Mouse (Mus musculus) CH12.LX (cell line): ENCODE data around the gene Abcb8. TPM values are rescaled to one million over a fixed set of nuclear protein-coding genes. Genes with fewer than 3 reads are reported as not detected.

ENCODE experiments used
- DNase-seq: peaks from one replicate; pipeline ENCODE4 v3.0.0-alpha.2; 2013; ENCODE audit errors: extremely low read depth
- H3K27ac ChIP-seq: 2 replicates; pipeline ENCODE4 v1.5.1; 2012; ENCODE audit warnings: low read depth, mild to moderate bottlenecking, control low read depth, moderate library complexity; ENCODE audit not compliant: insufficient read depth
- H3K27me3 ChIP-seq: replicated peaks from 2 replicates; pipeline ENCODE3; 2012; ENCODE audit warnings: inconsistent platforms
- H3K36me3 ChIP-seq, 2 experiments: replicated peaks in 1 of 2; 2 replicates each; pipeline versions ENCODE3 to v1.6.1; 2012; ENCODE audit warnings: inconsistent platforms in 1 of 2, low read length in 1 of 2, mild to moderate bottlenecking in 1 of 2, mixed read lengths in 1 of 2, moderate library complexity in 1 of 2; ENCODE audit not compliant: control insufficient read depth in 1 of 2, insufficient read depth in 1 of 2
- H3K4me1 ChIP-seq, 2 experiments: 2 replicates each; pipeline ENCODE4 v1.6.1; 2012; ENCODE audit warnings: inconsistent platforms in 1 of 2, moderate library complexity in 1 of 2; ENCODE audit not compliant: insufficient read depth in 2 of 2, control insufficient read depth in 1 of 2
- H3K4me2 ChIP-seq: 2 replicates; pipeline ENCODE4 v1.6.1; 2012; ENCODE audit warnings: low read depth, mild to moderate bottlenecking, control low read depth; ENCODE audit not compliant: poor library complexity, insufficient read depth, severe bottlenecking
- H3K4me3 ChIP-seq, 3 experiments: fragments of 150-350 bp in 1 of 3; sonication (generic) in 1 of 3; replicated peaks in 1 of 3; 2 replicates each; pipeline versions ENCODE3 to v1.5.1; 2011 to 2012; ENCODE audit warnings: low read depth in 2 of 3, low read length in 2 of 3, mild to moderate bottlenecking in 2 of 3, moderate library complexity in 2 of 3, control low read depth in 1 of 3, improper control_type of control experiment in 1 of 3, inconsistent platforms in 1 of 3, mixed read lengths in 1 of 3; ENCODE audit not compliant: poor library complexity in 1 of 3
- H3K79me2 ChIP-seq: replicated peaks from 2 replicates; pipeline ENCODE4 v1.6.1; 2012; ENCODE audit warnings: mild to moderate bottlenecking, moderate library complexity; ENCODE audit not compliant: control insufficient read depth, poor library complexity, insufficient read depth, severe bottlenecking; ENCODE audit errors: extremely low read depth
- H3K9ac ChIP-seq: 2 replicates; pipeline ENCODE4 v1.6.1; 2012; ENCODE audit warnings: low read depth, mild to moderate bottlenecking, control low read depth, moderate library complexity; ENCODE audit not compliant: insufficient read depth
- H3K9me3 ChIP-seq: replicated peaks from 2 replicates; pipeline ENCODE3; 2012; ENCODE audit warnings: low read length, inconsistent platforms, mixed read lengths
- BHLHE40 ChIP-seq: IDR thresholded peaks from 2 replicates; pipeline ENCODE4 v1.6.1; 2011; ENCODE audit warnings: mild to moderate bottlenecking, low read depth, low read length, improper control_type of control experiment
- CHD2 ChIP-seq: IDR thresholded peaks from 2 replicates; pipeline ENCODE4 v1.6.1; 2011; ENCODE audit warnings: low read length, improper control_type of control experiment
- E2F4 ChIP-seq: IDR thresholded peaks from 2 replicates; pipeline ENCODE4 v1.6.1; 2011; ENCODE audit warnings: low read depth, low read length, improper control_type of control experiment; ENCODE audit not compliant: insufficient replicate concordance
- EP300 ChIP-seq: IDR thresholded peaks from 2 replicates; pipeline ENCODE4 v1.6.1; 2011; ENCODE audit warnings: low read length, improper control_type of control experiment
- ETS1 ChIP-seq: conservative IDR thresholded peaks from 2 replicates; pipeline ENCODE4 v1.6.1; 2012; ENCODE audit warnings: low read depth, mild to moderate bottlenecking, inconsistent platforms, low read length, improper control_type of control experiment, moderate library complexity
- HCFC1 ChIP-seq: IDR thresholded peaks from 2 replicates; pipeline ENCODE4 v1.6.1; 2012; ENCODE audit warnings: low read depth, mild to moderate bottlenecking, inconsistent platforms, low read length, improper control_type of control experiment
- IRF4 ChIP-seq: IDR thresholded peaks from 2 replicates; pipeline ENCODE4 v1.6.1; 2014; ENCODE audit warnings: low read depth, mild to moderate bottlenecking, inconsistent platforms, low read length, improper control_type of control experiment
- JUN ChIP-seq: IDR thresholded peaks from 2 replicates; pipeline ENCODE4 v1.6.1; 2011; ENCODE audit warnings: low read depth, mild to moderate bottlenecking, low read length, improper control_type of control experiment, moderate library complexity; ENCODE audit not compliant: insufficient read depth
- MAX ChIP-seq: IDR thresholded peaks from 2 replicates; pipeline ENCODE4 v1.6.1; 2011; ENCODE audit warnings: low read length, improper control_type of control experiment
- MAZ ChIP-seq: IDR thresholded peaks from 2 replicates; pipeline ENCODE4 v1.6.1; 2012; ENCODE audit warnings: low read depth, mild to moderate bottlenecking, inconsistent platforms, low read length, improper control_type of control experiment, moderate library complexity
- MXI1 ChIP-seq: IDR thresholded peaks from 2 replicates; pipeline ENCODE4 v1.6.1; 2011; ENCODE audit warnings: mild to moderate bottlenecking, low read depth, low read length, improper control_type of control experiment
- PAX5 ChIP-seq: IDR thresholded peaks from 2 replicates; pipeline ENCODE4 v1.6.1; 2012; ENCODE audit warnings: low read length, inconsistent platforms, mixed read lengths
- POLR2A ChIP-seq: IDR thresholded peaks from 2 replicates; pipeline ENCODE4 v1.6.1; 2011; ENCODE audit warnings: low read depth, mild to moderate bottlenecking, improper control_type of control experiment, low read length
- POLR2AphosphoS2 ChIP-seq: IDR thresholded peaks from 2 replicates; pipeline ENCODE4 v1.6.1; 2011; ENCODE audit warnings: low read depth, low read length, improper control_type of control experiment
- RAD21 ChIP-seq: IDR thresholded peaks from 2 replicates; pipeline ENCODE4 v1.6.1; 2011; ENCODE audit warnings: low read depth, mild to moderate bottlenecking, low read length, improper control_type of control experiment, moderate library complexity
- RCOR1 ChIP-seq: conservative IDR thresholded peaks from 2 replicates; pipeline ENCODE4 v1.6.1; 2012; ENCODE audit warnings: low read depth, mild to moderate bottlenecking, inconsistent platforms, low read length, improper control_type of control experiment
- SMC3 ChIP-seq: IDR thresholded peaks from 2 replicates; pipeline ENCODE4 v1.6.1; 2011; ENCODE audit warnings: low read depth, low read length, improper control_type of control experiment
- ZKSCAN1 ChIP-seq: IDR thresholded peaks from 2 replicates; pipeline ENCODE4 v1.6.1; 2012; ENCODE audit warnings: low read depth, inconsistent platforms, low read length, improper control_type of control experiment, borderline replicate concordance
- ZNF384 ChIP-seq: IDR thresholded peaks from 2 replicates; pipeline ENCODE4 v1.6.1; 2012; ENCODE audit warnings: low read depth, low read length, improper control_type of control experiment, inconsistent platforms
- dilution Hi-C: fragments of 300-500 bp; cut with MboI; formaldehyde crosslinking; loops from 2 replicates; pipeline ENCODE4 v1.14.3; 2020; ENCODE audit warnings: low sequenced_read_pairs; ENCODE audit not compliant: extremely low pct_unique_long_range_greater_than_20kb, extremely low pct_ligation_motif_present
- in situ Hi-C: fragments of 300-500 bp; cut with MboI; formaldehyde crosslinking; loops from 3 replicates; pipeline ENCODE4 v1.14.3; 2019; ENCODE audit warnings: low sequenced_read_pairs, low pct_ligation_motif_present, low pct_unique_long_range_greater_than_20kb, mixed read lengths
- polyA plus RNA-seq: library from polyadenylated mRNA; unstranded; fragments of >175 nt; gene quantifications from 2 replicates; pipeline ENCODE4 v1.2.1, GENCODE M21; 2012; ENCODE audit warnings: low read depth; ENCODE audit not compliant: insufficient read length
- total RNA-seq, 2 experiments: library from RNA; depleted of rRNA; stranded (reverse); fragments of 300-350 nt in 1 of 2; fragments of >200 nt in 1 of 2; gene quantifications; 2 replicates each; pipeline ENCODE4 v1.2.3; 2012 to 2014

The Abcb8 gene
- total and polyA plus RNA-seq, 3 experiments = 31.0 to 58.7 (median 45.4) TPM

DNA sequence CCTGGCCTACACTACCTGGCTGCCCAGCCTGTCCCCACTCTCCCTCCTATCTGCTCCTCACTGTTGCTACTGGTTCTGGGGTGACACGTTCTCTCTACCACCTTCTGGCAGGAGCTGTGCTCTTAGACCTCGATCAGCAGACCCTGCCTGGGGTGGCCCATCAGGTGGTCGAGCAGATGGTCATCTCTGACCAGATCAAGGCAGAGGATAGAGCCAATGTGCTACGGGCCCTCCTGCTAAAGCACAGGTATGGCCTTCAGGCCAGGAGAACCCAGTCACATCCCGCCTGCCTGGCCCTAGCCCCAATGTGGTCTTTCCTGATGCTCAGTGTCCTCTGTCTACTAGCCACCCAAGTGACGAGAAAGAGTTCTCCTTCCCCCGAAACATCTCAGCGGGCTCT lies 40.5 kb downstream of the Abcb8 start:
- H3K4me3 ChIP-seq = no peak overlapping the region
- no peak overlapping the region for H3K4me2 ChIP-seq
- H3K9me3 ChIP-seq = no peaks in the 10 kb centered on the region
- no peak overlapping the region for H3K9ac ChIP-seq
- no peaks in the 10 kb centered on the region for H3K79me2 ChIP-seq
- TF ChIP-seq ZKSCAN1 (no peak), CHD2 (no peak), ETS1 (no peak), POLR2AphosphoS2 (no peak), IRF4 (no peak), POLR2A (no peak), EP300 (no peak), BHLHE40 (no peak), E2F4 (no peak), MAX (no peak), RCOR1 (no peak), MXI1 (no peak), HCFC1 (no peak), MAZ (no peak), JUN (no peak), ZNF384 (no peak), SMC3 (no peak), PAX5 (no peak)
- in situ Hi-C loops = no loop called here
- peaks cover 72 to 94% of the 10 kb centered on the region in 2 experiments for H3K36me3 ChIP-seq
- H3K4me1 ChIP-seq = no peaks in the 10 kb centered on the region
- no peaks in the 10 kb centered on the region for H3K27me3 ChIP-seq
- no peak for DNase-seq
- dilution Hi-C loops = no loop called here
- no peak overlapping the region for H3K27ac ChIP-seq

DNA sequence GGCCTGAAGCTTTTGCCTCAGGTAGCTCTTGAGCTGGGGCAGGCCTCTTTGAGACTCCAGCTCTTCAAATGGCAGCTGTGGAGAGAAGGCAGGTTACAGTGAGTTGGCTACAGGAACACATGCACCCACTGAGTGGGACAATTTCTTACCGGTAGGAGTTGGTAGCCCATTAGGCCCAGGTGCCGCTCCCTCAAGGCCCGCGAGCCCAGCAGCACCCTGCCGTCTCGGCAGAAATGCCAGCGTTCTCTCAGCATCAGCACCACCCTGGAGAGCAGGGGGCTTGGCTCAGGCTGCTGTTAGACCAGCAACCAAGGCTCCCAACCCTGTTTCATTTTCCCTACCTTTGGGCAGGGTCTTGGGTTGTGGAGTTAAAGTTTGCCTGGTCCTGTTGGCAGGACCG lies 47.7 kb downstream of the Abcb8 start:
- no peak overlapping the region for H3K4me3 ChIP-seq
- no peak for DNase-seq
- H3K79me2 ChIP-seq = peaks cover 9% of the 10 kb centered on the region
- H3K4me1 ChIP-seq = peaks cover 14 to 24% of the 10 kb centered on the region in 2 experiments
- no peaks in the 10 kb centered on the region for H3K27me3 ChIP-seq
- no peak for TF ChIP-seq RAD21
- in situ Hi-C loops = no loop called here
- H3K36me3 ChIP-seq = peaks cover 46 to 72% of the 10 kb centered on the region in 2 experiments
- no peak overlapping the region for H3K4me2 ChIP-seq
- no peak overlapping the region for H3K27ac ChIP-seq
- no peak overlapping the region for H3K9ac ChIP-seq
- H3K9me3 ChIP-seq = no peaks in the 10 kb centered on the region
- dilution Hi-C loops = no loop called here
